Mouse (Mus musculus) cerebellum, postnatal 36 days (tissue): ENCODE results near the gene Tssk1.
A peak's percentile ranks its signal among the peaks of the same experiment; 100 is the strongest.

Experiments used
- DNase-seq, 2 experiments: peaks; one replicate each; pipeline ENCODE4 v3.0.0; 2021 to 2022; ENCODE audit warnings: mixed read lengths in 2 of 2

Tssk1 gene

DNA sequence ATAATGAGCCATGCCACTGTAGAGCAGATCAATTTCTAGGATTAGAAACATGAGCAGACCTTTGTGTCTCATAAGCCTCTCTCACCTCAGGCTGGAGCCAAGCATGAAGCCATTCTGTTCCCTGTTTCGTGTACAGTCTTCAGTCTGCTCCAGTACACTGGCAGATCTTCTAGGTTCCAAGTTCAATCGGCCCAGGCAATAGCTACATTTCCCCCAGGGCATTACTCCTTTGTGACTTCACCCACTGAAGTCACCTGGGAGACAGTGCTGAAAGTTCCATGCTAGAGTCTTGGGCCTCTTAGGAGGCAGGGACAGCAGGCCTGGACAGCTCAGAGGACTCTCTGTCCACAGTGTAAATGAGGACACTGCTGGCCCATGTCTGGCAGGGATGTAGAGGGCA, at the start of gene Tssk1:
Gene Tssk1 (plus strand): TSS at position 301 of the 400 bp plus-strand sequence.
- no peak for DNase-seq

- DNase-seq = no peak
Observed at GRCm38 (mm10) chr16:17848431-17848830, 45.6 kb upstream of the Tssk1 start.

- peak; percentile 53 to 71 for DNase-seq
Observed at GRCm38 (mm10) chr16:17848928-17849327, 45.1 kb upstream of the Tssk1 start.

GRCm38 (mm10) chr16:17849486-17849885, 44.5 kb upstream of the Tssk1 start:
- no peak for DNase-seq

DNA sequence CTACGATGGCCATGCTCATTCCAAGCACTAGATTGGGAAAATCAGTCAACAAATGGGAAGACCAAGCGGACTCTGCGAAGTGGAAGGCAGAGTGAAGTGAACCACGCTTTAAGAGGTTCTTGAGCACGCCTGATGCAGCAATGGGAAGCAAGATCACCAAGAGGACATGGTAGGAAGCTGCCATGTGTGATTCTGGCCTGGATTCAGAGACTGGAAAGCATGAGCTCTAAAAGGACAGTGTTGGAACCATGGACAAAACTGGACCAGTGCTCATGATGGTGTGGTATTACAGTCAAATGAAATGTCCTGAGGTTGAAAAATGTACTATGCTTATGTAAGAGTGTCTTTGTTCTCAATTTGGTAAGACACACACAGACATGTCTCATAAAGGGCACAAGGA, 42.7 kb upstream of the Tssk1 start:
- DNase-seq = no peak

GRCm38 (mm10) chr16:17851860-17852259, 42.2 kb upstream of the Tssk1 start:
- peak; percentile 88 to 91 for DNase-seq

DNA sequence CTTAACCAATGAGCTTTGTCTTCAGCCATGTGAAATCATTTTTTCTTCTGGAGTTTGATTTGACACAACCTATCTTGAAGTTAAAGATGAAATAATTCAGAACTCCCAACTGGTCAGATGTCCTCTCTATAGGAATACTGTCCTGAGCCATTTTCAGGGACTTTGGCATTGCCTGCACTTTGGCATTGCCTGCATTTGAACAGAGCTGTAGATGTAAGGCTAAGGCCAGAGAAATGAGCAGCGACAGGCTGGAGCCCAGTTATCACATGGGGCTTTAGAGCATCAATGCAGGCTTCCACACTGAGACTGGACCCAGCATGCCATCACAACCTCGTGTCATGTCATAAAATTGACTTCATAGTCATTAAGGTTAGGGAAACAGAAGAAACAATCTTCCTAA, 40.8 kb upstream of the Tssk1 start:
- DNase-seq = no peak

DNA sequence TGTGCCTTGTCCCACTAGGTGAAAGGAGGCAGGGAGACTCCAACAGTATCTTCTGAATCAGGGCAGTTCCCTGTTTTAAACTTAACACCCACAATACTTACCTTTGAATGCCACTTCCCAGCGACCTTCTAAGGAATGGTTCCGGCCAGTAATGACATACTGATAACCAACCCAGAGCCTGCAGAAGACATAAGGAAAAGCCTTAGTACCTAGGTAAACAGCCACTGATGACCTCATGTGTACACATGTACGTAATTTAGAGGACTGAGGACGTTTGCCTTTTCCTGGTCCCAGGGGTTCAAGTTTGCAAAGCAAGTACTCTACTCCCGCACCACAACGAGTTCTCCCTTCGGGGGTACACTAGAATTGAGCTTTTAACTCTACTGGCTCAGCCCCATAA, 36.9 kb upstream of the Tssk1 start:
- DNase-seq = no peak

DNA sequence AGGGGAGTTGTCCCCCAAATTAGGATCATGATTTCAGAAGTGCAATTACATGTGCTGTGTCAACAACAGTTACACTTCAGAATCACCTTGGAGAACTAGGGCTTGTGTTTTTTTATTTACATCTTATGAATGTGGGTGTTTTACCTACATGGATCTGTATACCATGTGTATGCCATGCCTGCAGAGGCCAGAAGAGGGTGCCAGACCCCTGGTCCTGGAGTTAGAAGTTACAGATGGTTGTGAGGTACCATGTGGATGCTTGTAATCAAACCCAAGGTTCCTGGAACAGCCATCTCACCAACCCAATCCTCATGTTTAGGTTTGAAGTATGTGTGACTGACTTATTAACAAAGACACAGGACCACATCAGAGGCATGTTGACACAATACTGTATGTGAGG, 35.4 kb upstream of the Tssk1 start:
- peak; percentile 54 to 58 for DNase-seq

- DNase-seq = no peak
Observed at GRCm38 (mm10) chr16:17865293-17865692, 28.7 kb upstream of the Tssk1 start.

DNA sequence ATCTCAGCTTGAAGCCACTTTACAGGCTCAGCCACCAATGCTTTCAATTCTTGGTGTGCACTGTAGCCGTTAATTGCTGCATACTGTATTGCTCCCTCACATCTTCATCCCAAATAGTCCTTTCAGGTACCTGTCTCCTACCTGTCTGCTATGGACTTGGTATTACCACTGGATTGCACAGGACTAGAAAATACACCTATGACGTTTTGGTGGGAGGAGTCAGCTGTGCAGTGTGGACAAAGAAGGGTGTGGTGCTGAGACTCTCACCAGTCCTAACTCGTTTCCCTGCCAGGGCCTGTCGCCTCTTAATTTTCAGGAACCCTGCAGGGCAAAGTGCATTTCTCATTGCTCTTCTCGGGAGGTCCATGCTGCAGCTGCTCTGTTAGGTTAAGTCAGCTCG, 28.3 kb upstream of the Tssk1 start:
- DNase-seq = peak in 1 of 2 experiments; percentile 35

DNA sequence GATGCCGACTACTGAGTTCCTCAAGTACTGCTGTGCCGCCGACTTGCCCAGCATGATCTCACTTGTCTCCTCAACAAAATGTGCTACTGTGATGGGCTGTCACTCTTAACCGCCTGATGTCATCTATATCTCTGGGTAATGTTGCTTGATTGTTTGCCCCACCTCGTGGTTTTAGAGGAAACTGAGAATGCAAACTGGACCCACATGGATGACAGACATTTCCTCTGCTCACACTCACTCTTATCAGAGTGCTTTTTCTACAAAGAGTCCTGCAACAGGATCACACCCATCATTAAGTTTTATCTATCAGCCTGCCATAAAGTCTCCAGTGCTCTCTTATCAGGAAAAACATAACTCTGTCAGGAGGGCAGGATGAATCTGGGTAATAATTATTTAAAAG, 22.8 kb upstream of the Tssk1 start:
- no peak for DNase-seq

- no peak for DNase-seq
Observed at GRCm38 (mm10) chr16:17872995-17873394, 21.0 kb upstream of the Tssk1 start.

- peak in 1 of 2 experiments; percentile 33 for DNase-seq
Observed at GRCm38 (mm10) chr16:17875174-17875573, 18.8 kb upstream of the Tssk1 start.

DNA sequence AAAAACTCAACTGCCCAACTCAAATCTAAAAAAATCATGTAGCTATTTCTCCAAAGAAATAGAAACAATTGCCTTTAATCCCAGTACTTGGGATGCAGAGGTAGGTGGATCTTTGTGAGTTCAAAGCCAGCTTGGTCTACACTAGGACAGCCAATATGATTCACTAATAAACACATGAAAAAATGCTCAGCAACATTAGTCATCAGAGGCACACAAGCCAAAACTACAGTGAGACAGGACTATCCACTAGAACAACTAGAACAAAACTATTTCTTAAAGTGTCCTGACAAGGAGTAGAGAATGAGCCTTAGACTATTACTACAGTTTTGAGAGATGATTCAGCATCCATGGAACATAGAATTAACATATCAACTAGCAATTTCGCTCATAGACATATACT, 17.9 kb upstream of the Tssk1 start:
- DNase-seq = no peak

GRCm38 (mm10) chr16:17879571-17879970, 14.5 kb upstream of the Tssk1 start:
- no peak for DNase-seq

- no peak for DNase-seq
Observed at GRCm38 (mm10) chr16:17882196-17882595, 11.8 kb upstream of the Tssk1 start.

- no peak for DNase-seq
Observed at GRCm38 (mm10) chr16:17884116-17884515, 9.9 kb upstream of the Tssk1 start.

DNA sequence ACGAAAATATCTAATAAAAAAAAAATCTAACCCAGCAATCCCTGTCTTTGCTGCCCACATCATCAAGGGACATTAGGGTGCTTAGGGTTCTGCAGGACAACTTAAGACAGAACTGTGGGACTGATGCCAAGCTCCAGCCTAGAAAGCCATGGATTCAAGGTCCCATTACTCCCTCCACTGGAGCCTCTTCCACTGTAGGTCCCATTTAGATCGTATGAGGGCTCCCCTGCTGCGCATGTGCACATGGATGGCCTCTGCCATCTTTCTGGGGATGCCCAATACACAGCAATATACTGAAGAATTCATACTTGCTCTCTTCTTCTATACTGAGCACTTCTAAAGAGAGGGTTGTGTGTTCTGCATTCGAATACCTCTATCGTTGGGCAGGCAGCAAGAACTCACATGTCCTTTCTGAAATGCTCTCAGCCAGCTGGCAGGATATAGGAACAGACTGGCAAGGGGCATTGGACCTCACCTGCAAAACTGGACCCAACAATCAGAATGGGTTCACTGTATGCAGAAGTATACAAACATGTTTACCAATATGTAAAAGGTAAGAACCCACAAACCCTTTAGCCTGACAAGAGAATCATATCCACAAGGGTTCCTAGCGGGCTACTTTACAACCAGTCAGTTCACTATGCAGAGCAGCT, 4.2 kb upstream of the Tssk1 start:
- DNase-seq = peak; percentile 32 to 34

GRCm38 (mm10) chr16:17890342-17890727, 3.7 kb upstream of the Tssk1 start:
- DNase-seq = no peak

GRCm38 (mm10) chr16:17890917-17891566, 3.0 kb upstream of the Tssk1 start:
- DNase-seq = peak; percentile 93 to 94

DNA sequence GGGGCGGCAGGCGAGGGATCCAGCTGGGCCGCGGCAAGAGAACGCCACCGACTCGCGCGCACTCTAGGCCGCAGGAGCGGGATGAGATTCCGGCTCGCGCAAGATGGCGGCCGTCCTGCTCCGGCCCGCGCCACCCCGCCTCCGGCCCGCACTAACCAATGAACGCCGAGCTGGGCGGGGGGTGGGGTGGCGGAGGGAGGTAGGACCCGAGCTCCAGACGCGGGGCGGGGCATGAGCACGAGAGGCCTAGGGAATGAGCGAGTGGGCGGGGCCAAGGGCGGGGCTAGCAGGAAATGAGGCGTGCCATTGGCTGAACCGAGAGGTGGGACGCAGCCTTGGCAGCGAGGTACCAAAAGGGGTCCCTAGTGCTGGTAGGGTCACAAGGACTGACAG, 2.5 kb upstream of the Tssk1 start, which contains the start of gene Gm20518:
Gene Gm20518 (minus strand): TSS at position 105 of the 393 bp plus-strand sequence.
- peak; percentile 100 for DNase-seq

DNA sequence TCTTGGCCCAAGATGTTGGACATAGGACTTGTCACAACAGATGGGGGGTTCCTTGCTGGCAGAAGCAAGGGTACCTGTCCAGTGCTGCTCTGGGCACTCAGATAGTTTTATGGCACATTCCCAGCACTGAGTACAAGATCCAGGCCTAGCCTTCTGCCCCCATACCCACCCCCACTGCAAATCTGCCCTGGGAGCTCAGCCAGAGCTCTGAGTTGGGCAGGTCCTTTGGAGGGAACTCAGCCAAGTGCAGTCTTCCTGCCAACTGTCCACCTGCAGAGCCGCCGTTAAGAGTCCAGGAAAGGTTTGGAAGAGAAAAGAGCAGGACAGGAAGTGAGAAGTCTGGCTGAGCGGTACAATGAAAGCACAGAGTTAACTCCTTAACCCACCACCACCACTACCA, 1.4 kb upstream of the Tssk1 start:
- peak; percentile 89 to 91 for DNase-seq

DNA sequence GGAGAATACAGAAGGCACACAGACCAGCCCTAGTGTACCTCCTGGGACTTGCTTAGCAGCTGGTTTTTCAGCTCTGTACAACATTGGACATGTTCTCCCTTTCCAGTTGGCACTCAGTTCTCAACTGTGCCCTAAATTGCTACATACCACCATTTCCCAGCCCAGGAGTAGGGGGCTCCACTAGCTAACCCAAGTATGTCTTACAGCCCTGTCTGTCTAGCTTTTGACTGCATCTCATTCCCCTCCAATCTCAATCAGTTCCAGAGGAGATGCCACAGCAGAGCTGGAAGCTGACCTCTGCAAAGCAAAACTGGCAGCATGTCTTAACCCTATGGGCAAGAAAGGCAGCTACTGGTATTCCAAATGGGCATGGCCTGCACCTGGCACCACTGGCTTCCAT, 2.1 kb downstream of the Tssk1 start:
- DNase-seq = no peak

DNA sequence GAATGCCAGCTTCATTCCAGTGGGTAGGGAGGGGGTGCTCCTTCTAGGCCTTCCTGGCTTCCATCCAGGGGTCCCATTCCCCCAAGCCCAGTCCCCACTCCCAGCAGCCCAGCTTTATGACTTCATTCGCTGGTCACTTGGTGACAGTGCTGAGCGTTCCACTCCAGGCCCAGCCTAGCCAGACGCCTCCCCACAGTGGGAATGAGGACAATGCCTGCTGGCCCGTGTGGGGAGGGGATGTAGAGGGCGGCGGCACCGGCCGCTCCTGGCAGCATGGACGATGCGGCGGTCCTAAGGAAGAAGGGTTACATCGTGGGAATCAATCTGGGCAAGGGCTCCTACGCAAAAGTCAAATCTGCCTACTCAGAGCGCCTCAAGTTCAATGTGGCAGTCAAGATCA, 4.4 kb downstream of the Tssk1 start, which contains the start of the genes Dgcr2 and Tssk2:
Gene Dgcr2 (minus strand): TSS at position 101 of the 400 bp plus-strand sequence.
Gene Tssk2 (plus strand): TSS at position 176 of the 400 bp plus-strand sequence.
- no peak for DNase-seq
